Mouse (Mus musculus) ES-Bruce4 (cell line): ENCODE data around the gene Ect2l.

Experiments
- CTCF ChIP-seq: IDR thresholded peaks from one replicate; pipeline ENCODE4 v1.8.1; 2011; ENCODE audit warnings: low read depth, low read length
- EP300 ChIP-seq: IDR thresholded peaks from 2 replicates; pipeline ENCODE4 v1.6.1; 2011; ENCODE audit warnings: low read depth, low read length; ENCODE audit not compliant: insufficient read depth
- POLR2A ChIP-seq: IDR thresholded peaks from one replicate; pipeline ENCODE4 v1.8.1; 2011; ENCODE audit warnings: low read length; ENCODE audit not compliant: insufficient read depth

GRCm38 (mm10) chr10:18176722-18177121, 34.0 kb downstream of the Ect2l start:
- TF ChIP-seq POLR2A = no peak
- TF ChIP-seq CTCF = no peak
- no peak for TF ChIP-seq EP300
